Mouse (Mus musculus) liver (tissue): Measurements from ENCODE around the gene Dph3.
"Not testable (repeated sequence)": the region's sequence is repeated elsewhere in the genome, so short reads cannot be mapped to it uniquely, and the experiment has no call there.

ENCODE experiments used
- DNase-seq: peaks from one replicate; pipeline ENCODE4 v3.0.0-alpha.2; 2020; ENCODE audit warnings: mixed read lengths

The Dph3 gene

DNA sequence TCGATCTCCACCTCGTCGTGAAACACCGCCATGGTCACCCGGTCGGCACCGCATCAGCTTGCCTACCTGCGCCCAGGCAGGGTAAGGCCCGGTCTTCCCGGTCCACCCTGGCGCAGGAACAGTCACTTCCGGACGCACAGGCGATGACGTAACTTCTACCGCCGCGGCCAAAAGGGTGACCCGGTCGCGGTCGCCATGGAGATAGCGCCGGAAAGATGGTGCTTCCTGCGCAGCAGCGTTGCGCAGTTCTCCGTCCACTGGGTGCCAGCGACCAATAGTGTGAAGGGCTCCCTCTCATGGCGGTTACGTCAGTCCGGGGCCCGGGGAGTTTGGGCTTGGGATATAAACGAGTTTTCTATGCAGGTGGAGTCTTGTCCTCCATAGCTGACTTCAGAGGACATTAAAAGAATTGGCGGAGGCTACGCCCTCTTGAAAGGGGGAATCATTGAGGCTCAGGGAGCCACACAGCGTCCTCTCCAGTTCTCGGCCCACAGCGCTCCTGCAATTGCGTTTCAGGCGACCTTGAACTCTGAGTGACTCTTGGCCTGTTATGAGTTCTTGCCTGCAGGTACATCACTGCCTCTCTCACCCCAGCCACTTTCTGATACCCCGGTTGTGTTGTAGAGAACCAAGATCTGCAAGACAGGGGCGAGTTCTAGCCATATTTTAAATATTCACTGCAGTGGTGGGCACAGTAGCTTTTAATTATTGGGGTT, at the start of gene Dph3:
Gene Dph3 (minus strand): TSS at position 244 of the 716 bp plus-strand sequence.
- peak; percentile 99 for DNase-seq

DNA sequence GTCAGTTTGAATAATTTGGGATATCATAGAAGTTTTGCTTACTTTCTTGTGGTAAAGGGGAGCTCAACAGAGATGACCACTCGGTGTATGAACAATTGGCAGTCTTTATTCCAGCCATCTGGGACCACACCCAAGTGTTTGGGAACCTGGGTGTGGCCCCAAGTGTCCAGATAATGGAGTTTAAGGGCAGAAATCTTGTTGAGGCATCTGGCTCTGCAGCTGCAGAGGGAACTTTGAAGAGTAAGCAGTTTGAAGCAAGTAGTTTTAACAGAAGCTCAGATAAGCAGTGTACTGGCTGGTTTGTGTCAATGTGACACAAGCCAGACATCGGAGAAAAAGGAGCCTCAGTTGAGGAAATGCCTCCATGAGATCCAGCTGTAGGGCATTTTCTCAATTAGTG, 48.8 kb upstream of the Dph3 start:
- peak; percentile 57 for DNase-seq

DNA sequence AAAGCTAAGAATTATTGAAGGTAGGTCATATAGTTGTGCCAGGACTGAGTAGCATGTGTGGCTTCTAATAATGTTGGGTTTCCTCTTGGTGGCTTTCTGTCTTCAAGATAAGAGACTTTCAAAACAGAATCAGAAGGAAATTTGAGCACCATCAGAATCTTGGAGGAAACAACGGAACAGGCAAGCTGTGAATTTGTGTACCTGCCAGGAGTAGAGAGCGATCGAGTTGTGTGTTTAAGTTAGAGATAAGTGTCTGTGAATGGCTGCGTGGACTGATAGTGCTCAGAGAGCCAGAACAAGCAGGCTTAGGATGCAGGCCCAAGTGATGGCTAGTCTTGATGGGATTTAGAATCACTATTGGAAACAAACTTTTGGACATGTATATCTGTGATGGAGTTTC, 46.3 kb upstream of the Dph3 start:
- DNase-seq, result peak; percentile 61

DNA sequence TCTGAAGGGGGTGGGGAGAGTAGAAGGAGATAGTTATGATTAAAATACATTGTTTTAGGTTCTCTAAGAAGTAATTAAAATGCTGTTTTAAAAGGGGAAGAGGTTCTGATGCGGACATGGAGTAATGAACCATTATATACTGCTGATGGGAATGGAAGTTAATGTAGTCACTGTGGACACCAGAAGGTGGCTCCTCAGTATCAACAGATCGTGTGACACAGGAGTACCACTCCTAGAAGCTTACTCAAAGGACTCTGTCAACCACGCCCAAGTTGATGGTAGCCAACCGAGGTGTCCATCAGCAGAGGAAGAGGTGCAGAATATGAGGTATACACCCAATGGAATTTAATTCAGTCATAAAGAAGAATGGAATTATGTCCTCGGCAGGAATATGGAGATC, 42.9 kb upstream of the Dph3 start:
- no peak for DNase-seq

DNA sequence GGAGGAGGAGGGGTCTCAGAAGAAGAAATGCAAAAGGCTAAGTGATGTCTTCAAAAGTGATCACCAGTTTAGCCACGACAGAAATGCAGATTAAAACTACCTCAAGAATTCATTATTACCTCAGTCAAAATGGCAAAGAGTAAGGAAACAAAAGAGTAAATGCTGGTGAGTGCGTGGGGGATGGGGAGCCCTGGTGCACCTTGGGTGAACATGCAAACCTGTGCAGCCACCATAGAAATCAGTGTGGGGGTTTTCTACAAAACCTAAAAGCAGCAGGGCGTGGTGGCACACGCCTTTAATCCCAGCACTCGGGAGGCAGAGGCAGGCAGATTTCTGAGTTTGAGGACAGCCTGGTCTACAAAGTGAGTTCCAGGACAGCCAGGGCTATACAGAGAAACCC, 39.7 kb upstream of the Dph3 start:
- DNase-seq, result not testable (repeated sequence)

DNA sequence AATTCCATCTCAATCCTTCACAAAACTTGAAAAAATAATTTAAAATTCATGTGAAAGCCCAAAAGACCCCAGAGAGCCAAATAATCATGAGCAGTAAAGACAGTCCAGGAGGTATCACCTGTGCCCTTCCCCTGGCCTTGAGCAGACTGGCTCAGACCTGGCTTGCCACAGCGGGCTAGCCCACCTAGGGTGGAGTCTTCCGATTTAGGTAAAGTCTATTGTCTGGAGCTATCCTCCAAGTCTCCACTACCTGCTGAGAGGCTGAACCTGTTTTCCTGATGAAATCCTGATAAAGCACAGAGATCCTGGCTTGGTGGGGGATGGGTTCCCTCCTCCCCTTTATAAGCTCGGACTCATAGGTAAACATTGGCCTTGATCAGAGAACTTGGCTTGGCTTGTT, 38.7 kb upstream of the Dph3 start:
- DNase-seq, result no peak

DNA sequence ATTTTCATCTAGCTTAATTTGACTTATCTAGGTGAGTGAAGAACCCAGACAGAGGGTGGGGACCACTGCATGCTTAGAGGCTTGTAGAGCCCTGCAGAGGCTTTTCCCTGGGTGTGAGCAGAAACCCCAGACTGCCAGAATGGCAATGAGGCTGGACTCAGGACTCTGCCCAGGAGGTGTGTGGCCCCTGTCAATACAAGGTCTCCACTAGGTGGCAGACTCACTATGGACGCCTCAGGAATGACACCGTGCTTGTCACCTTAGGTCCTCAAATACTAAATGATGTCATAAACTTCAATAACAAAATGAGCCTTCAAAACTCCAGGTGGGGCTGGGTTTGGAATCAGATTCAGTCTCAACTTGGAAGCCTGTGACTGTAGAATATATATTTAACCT, 36.4 kb upstream of the Dph3 start:
- peak; percentile 70 for DNase-seq

DNA sequence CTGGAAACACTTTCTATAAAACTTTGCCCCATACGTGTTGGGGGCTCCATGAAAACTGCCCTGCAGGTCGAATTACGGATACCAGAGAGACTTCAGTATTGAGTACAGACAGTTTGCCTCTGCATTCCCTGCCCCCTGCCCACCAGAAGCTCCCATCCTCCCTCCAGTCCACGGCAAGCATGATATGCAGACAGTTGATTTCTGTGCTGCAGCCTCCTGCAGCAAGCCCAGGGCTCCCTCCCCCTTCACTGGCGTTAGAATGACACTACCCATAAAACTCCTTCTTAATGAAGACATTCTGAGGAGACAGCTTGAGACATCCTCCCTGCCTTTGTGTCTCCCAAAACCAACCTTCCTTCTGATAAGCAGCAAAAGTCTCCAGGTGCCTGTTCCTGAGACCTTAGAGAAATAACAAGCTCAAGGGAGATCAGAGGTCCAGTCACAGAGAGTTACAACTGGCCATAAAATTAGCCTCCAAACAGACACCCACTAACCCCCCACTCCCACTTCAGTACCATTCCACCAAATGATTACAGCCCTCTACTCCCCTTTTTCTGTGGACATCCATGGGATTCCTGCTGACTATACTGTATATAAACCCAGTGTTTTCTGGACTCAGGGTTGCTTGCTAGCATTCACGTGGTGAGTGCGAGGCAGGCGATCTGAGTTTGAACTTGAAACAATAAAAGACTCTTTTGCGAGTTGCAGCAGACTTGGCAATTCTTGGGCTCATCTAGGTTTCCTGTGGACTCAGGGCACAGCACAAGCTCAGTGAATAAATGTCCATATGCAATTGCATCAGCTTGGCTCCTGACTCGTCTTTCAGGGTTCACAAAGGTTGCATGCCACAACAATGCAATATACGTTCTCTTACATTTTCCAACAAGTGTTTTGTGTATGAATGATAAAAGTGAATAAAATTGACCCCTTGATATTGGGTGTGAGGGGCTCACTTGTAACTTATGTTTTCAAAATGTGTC, 35.7 kb upstream of the Dph3 start:
- DNase-seq, result no peak

DNA sequence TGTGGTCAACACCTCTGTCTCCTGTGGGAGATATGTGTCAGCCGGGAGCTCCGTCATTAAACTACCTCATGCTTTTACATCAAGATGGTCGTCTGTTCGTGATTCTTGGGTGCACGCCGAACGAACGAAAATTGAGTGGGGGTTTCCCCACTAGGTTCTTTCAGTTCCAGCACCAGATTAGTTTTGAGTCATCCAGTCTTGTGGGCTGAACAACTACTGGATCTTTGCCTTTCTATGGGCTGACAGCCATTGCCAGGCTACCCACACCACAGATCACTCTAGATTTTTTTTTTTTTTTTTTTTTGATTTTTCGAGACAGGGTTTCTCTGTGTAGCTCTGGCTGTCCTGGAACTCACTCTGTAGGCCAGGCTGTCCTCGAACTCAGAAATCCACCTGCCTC, 26.6 kb upstream of the Dph3 start:
- DNase-seq, result not testable (repeated sequence)

DNA sequence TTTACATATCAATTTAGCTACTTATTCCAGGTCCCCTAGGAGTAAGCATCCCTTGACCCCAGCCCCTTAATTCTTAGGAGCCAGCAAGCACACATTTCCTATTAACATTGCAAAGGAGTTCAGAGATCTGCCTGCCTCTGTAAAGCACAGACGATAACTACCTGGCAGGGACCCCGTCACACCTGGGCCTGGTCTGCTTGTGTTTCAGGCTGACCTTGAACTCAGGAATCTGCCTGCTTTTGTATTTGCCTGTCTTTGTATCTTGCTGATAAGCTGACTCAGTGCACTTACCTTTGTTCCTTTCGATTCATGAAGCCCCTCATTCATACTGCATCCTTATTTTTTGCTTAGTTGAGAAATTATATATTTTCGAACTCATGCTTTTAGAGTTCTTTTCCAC, 21.4 kb upstream of the Dph3 start:
- DNase-seq, result no peak

DNA sequence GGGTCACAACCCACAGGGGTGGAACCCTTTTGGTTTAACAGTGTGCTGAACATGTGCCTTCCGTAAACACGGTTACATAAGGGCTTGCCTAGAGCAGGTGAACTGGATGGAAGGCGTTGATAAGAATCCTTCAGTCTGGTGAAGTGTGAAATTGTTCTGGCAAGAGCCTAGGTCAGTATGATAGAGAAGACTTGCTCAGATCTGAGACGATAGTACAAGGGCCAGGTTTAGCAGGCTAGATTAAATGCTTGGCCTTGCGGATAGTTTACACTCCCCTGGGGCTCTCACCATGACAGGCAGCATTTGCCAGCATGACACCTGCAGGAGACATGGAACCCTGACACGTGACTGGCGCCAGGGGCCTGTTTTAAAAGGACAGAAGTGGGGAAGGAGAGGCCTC, 20.1 kb upstream of the Dph3 start:
- no peak for DNase-seq

DNA sequence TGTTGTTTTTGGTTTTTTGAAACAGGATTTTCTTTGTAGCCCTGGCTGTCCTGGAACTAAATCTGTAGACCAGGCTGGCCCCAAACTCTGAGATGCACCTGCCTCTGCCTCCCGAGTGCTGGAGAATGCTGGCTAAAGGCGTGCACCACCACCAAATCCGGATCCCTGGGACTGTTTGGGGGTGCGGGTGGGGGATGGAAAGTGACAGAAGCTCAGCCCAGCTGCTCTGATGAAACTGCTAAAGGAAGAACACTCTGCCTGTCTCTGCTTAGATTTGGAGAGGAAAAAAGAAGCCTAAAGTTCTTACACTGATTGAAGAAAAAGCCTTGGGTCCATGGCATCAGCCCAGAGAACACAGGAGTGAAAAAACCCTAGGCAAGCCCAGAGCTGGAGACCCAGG, 18.0 kb upstream of the Dph3 start:
- DNase-seq, result no peak

DNA sequence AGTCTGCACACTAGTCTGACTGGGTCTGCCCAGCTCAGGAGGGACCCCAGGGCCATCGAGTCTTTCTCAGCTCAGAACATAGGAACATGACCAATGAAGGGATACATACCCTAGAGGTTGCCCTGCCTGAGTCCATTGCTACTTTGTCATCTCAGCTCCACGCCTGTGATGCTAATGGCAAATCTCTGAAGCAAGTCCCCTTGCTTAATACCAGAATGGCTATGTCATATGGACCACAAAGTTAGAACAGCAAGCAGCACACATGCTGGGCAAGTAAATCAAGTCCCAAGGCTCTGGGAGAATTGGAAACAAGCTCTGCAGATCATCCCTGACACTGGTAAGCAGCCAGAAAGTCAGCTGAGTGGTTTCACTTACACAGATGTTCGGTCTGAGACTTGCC, 13.4 kb upstream of the Dph3 start:
- no peak for DNase-seq

DNA sequence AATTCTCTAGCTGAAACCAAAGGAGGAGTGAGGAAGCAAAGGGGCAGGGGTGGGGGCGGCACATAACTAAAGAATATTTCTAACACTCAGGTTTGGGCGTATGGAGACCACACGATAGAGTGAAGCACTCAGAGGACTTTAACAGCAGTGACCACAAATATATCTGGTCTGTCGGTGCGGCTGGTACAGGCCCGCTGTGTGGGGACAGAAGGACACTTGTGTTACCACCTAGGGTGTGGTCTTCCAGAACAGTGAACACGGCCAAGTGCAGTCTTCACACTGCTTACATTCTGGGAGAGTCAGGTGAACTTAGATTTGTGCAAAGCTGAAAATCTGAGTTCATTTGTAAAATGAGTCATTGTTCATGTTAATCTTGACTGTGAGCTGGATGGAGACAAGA, 12.2 kb upstream of the Dph3 start:
- DNase-seq, result no peak

DNA sequence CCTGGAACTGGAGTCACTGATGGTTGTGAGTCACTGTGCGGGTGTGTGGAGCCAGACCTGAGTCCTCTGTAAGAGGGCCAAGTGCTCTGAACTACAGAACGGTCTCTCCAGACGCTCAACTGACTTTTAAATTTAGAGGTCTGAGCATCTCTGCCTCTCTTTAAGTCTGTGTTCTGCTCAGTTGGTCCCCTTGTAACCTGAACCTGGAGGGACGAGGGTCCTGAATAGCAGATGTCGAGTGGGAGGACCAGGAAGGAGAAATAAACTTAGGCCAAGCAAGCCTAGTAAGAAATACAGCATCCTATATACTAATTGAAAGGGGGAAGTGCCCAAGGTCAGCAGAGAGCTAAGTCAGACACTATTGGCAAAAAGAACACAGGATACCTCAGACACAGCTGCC, 11.2 kb upstream of the Dph3 start:
- no peak for DNase-seq

DNA sequence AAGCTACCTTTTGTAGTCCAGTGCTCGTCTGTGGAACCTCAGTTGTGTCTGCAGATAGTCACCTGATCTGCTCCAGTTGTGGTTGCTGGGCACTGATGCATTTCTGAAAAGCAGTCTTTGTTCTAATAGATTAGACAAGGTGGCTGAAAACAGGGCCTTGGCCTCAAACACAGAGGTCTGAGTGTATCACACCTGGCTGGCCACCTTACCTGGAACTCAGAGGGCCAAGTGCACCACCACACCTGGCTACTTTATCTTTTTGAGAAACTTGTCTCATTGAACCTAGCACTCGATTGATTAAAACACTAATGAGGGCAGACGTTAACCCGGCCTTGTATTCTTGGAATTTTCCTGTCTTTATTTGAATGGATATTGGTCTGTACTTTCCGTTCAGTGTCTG, 10.1 kb upstream of the Dph3 start:
- DNase-seq, result no peak

DNA sequence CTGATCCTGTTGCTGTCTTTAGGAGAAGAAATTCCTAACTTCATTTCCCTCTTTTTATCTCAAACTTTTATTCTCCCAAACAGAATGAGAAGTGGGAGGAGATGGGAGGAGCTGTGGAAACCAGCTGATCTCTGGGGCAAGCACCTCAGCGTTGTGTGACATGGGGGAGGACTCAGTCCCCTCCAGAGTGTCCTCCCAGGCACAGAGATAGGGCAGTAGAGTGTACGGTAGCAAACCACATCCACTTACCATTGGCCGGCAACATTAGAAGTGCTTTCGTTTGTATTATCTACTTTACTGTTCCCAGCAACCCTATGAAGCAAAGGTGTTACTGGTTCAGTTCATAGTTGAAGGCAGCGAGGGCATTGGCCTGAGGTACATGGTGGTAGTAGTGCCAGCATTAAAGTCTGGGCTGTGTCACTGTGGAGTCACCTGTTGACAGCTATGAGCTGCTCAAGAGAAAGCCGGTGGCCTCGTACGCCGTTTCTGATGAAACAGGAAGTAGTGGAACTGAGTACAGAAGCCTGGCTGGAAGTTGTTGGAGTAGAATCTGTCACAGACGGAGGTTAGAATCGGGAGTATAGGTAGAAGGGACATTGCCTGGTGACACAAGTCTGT, 8.1 kb upstream of the Dph3 start:
- no peak for DNase-seq

DNA sequence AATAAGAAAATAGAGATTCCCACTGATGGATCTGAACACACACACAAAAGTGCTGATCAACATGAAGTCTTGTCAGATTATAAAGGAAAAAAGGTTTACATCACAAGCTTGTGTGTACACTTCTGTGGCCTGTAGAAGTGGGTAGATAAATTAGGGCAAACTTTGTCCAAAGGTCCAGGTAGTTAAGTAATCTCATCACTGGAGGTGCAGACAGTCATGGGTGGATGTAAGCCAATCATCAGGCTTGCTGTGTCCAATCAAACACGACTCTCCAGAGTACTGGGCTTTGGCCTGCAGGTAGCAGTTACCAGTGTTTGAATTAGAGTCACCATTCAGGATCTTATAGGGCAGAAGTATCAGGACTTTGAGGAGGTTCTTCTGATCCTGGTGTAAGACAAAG, 7.5 kb upstream of the Dph3 start:
- no peak for DNase-seq

DNA sequence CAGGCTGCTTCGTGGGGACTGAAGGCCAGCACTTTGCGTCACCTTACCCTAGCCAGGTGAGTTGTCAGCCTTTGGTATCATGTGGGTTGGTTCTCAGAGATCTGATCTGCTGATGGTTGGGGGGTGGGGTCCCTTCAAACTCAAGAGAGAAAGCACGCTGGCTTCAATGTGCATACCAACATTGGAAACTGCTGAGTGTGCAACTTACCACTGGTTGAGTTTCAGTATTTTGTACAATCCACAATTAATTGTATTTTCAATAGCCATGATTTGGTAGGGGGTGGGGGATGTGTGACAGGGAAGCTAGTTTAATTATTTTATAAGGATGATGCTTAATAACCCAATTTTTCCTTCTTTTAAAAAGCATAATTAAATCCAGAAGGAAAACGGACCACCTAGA, 6.2 kb upstream of the Dph3 start:
- DNase-seq, result no peak

DNA sequence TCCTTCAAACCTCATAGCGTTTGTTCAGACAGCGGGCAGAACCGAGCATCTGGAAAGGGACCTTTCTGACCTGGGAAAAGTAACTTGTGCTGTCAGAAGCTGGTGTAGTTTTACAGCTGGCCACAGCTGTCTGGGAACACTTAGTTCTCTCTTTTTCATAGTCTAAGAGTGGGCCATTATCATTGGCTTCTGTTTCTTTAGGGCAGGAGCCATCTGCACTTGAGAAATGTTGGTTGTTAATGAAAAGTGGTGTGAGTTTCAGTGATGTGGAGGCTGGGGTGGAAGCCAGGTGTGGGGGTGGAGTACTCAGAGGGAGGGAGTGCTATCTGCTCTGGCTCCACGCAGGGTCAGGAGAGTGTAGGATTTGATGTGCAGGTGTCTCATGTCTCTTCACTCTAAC, 5.6 kb upstream of the Dph3 start:
- no peak for DNase-seq

DNA sequence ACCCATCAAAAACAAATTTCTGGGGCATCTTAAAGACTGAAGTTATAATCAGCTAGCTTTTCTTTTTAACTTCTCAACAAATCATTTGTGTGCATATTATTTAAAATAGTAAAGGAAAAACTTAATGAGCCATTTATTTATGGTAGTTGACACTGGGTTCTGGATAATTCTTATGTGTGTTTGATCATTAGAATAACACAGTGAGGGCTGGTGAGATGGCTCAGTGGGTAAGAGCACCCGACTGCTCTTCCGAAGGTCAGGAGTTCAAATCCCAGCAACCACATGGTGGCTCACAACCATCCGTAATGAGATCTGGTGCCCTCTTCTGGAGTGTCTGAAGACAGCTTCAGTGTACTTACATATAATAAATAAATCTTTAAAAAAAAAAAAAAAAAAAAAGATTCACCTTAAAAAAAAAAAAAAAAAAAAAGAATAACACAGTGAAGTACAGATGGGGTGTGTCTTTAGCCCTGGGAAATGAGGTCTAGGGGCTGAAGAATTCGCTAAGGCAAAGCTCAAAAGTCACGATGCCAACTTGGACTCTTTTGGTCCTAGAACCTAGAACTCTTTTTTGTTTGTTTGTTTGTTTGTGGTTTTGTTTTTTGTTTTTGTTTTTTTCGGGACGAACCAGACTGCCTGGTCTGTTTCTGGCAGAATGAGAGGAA, 2.2 kb upstream of the Dph3 start:
- DNase-seq, result not testable (repeated sequence)

DNA sequence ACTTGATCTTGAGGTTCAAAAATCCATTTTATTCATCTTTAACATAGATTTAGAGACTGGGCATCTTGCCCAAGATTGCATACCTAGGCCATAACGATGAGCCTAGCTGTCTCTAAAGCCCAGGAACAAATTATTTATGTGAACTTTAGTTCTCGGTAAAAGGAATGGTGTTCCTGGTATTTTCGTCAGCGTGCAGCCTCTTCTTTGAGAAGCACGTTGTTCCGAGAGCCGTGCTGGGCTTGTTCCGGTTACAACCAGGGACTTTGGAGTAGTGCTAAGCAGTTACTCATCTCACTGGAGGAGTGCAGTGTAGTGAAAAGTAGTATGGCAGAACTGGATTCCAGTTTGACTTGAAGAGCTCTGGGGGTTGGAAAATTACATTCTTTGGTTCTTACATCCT, 697 bp upstream of the Dph3 start:
- DNase-seq, result peak; percentile 47
